Mouse (Mus musculus) adrenal gland, adult 18-20 months (tissue): ENCODE measurements around the gene Impad1. TPM values are rescaled to one million over a fixed set of nuclear protein-coding genes. Genes with fewer than 3 reads are reported as not detected.

ENCODE experiments used
- DNase-seq, 2 experiments: peaks; one replicate each; pipeline ENCODE4 v3.0.0; 2021 to 2022; ENCODE audit warnings: low spot score in 2 of 2
- long read RNA-seq, 2 experiments: library from polyadenylated mRNA; stranded (forward); transcript quantifications; one replicate each; pipeline ENCODE4 v2.0.0; 2021
- total RNA-seq, 2 experiments: library from RNA; stranded (reverse); gene quantifications; 1 replicate in 1 of 2; 2 replicates in 1 of 2; pipeline ENCODE4 v1.2.3; 2021

The Impad1 gene
- total RNA-seq: 10 to 100 TPM; 28.5 to 39.7 TPM
- long read RNA-seq, experiment 1, full-length matches to known transcripts: 6 of 7 reads
- long read RNA-seq, experiment 1, partial matches to known transcripts: 0 of 7 reads
- long read RNA-seq, experiment 1, other reads (novel, unspliced or antisense): 1 of 7 reads
- long read RNA-seq, experiment 2, full-length matches to known transcripts: 18 of 23 reads
- long read RNA-seq, experiment 2, partial matches to known transcripts: 0 of 23 reads
- long read RNA-seq, experiment 2, other reads (novel, unspliced or antisense): 5 of 23 reads

DNA sequence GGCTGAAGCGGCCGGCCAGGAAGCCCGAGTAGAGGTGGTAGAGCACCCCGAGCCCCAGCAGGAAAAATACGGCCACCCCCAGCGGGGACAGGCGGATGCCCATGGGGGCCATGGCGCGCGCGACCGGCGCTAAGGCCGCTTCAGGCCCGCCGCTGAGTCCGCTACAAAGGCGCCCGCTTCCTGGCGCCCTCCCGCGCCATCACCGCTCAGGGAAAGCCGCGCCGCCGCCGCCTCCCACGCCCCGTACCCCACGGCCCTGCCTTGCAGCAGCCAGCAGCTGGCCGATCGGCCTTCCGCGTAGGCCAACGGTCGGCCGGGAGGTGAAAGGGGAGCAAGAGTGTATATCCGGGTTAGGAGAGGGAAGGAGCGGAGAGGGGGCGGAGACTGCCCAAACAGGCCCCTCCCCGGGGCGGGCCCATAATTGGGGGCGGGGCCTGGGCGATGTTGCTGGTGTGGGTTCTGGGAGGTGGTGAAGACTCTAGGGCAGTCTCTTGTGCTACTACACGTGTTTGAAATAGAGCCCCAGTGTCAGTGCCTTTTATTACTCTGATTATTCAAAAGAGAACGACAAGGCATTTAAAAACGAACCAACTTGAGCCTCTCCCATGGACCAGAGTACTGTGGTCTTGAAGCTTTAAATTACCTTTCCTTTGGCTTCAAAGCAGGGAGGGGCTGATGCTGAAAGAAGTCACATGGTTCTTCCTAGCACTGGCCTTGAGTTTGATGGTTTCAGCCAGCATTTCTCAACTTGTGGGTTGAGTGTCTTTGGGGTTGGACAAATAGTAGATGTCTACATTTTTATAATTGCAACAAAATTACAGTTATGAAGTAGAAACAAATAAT is at the start of gene Impad1:
Gene Impad1 (minus strand): TSS at position 364 of the 843 bp plus-strand sequence.
- peak; percentile 87 to 93 for DNase-seq

DNA sequence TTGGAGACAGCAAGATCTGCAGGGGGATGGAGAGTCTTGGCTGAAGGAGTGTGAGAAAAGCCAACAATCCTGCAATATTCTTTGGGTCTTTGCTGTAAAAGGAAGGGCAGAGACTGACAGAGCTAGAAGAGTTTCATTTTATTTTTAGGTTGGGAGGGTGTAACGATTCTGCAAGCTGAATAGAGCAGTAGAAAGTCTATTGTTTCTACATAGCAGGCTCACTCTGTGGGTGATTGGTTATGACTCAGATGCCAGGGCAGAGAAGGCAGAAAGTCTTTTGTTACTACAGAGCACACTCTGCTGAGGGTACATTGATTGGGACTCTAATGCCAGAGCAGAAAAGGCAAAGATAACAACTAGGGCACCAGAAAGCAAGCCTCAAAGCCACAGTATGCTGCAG is 47.0 kb upstream of the Impad1 start:
- no peak for DNase-seq

DNA sequence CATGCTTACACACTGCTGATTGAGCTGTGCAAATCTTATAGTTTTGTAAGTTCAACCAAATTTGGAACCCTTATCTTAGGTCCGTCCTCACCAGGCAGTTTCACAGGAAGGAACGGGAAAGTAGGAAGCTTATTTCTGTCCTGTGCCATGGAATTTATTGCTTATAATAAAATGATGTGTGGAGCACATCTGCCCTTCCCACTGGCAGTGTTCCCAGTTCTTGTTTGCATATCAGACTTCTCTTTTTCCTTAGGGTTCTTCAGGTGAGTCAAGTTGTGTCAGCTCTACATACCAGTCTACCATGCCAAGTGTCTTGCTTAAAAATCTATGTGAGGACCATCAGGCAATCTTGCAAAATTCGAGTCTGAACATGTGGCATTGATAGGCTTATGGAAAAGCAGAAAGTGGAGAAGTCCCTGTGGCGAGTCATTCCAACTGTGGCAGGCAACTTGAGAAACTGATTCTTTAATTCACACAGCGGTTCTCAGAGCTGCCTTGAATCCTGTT is 40.7 kb upstream of the Impad1 start:
- DNase-seq: no peak

DNA sequence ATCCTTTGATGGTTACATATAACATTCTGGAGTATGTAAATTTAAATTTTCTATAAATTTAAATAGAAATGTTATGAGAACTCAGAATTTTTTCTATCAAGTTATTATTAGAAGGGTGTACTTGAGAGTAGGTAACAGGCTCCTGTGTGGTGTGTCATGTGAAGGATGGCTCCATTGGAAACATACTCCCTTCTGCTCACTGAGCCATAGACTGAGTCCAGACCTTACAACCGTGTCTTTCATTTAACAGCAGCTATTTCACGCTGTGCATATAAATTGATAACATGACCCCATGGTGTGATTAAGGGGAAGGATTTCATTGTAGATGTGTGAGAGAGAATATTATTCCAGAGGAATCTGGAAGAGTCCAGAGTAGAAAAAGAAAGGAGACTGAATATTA is 35.0 kb upstream of the Impad1 start:
- no peak for DNase-seq

DNA sequence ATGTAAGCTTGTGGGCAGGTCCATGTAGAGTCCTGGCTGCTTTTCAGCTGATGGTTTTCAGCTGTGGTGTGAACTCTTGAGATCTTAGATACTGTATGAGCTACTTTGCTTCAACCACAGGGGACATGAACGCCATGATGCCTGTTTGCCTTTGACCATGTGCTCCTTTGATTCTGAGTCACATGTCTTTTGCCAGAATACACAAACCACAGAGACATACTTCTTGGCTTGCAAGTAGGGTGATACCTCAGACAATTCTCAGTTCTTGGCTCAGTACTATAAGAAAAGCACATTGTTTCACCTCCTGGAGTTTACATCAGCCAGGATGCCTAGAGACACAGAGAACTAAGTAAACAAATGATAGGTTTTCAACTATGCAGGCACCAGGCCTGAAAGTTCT is 29.0 kb upstream of the Impad1 start:
- DNase-seq: no peak

DNA sequence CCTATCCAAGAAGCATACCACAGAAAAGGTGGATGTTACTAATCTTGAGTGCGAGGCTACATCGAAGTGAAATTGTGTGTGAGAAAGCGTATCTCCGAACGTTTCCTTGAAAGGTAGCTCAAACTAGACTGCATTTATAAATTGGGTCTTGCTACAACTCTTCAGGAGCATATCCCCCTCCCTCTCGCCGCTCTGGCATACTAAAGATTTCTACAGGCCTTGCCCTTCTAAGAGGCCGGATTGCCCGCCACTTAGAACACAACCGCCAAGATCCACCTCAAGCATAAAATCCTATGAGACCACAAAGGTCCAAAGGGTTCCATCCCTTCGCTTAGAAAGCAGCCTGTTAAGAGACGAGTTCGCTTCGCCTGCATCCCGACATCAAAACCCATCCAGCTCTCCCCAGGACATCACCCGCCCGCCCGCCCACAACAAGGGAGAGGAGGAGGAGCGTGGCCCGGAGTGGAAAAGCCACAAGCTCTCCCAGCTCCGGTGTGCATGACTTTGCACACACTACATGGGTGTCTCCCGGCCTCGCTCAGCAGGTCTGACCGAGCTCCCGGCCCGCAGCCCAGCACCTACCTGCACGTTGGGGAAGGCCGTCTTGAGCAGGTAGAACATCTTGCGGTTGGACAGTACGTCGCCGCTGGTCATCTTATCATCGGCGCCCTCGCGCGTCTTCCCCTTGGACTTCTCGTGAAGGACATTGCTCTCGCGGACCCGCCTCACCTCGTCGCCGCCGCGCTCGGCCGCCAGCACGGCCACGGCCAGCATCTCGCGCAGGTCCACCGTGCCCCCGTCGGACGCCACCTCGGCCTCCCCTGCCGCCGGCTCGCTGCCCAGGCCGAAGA is 789 bp downstream of the Impad1 start:
- DNase-seq: peak; percentile 46 to 54

DNA sequence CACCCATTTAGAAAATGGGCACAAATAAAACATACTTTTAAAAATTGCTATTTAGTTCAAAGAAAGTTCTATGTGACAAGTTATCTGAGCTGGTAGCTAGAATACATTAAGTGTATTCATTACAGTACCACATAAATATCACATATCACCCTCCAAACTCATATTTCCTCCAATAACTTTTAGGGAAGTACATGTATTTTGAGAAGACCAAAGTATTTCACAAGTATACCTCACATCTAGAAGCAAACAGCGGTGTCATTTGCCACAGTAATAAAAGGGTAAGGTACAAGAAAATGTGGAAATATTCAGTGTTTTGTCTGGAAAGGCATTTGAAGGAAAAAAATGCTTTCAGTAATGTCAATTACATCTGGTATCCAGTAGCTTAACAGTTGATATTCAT is 2.0 kb downstream of the Impad1 start:
- DNase-seq: no peak

DNA sequence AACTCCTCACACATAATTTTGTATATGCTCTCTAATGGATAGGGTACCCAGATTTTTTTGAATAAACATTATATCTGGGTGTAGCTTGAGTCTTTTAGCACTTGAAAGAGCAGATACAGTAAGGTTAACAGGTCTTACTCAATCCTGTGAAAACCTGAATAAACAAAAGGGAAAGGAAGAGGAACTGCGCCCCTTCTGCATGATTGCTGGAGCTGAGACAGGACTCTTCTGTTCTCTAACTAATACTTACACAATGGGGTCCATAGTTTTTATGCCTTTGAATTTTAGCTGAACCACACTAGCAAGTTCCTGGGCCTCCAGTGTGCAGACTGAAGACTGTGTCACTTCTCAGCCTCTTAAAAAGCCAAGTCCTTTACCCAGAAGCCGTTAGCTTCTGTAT is 8.0 kb downstream of the Impad1 start:
- no peak for DNase-seq

DNA sequence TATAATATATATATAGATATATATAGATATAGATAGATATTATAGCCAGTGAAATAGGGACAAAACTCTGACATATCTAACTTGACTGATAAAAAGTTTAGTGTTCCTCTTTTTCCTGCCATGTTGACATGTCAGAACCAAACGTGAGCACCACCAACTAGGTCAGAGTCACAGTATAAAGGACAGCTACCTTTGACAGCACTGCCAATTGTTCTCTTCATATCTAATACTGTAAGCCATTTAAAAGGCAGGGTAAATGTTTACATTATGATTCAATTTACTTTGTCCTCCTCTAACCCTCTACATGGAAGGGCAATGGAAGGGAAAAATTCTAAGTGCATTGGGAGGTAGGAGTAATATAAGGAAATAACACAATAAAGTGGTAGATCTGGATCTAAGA is 8.8 kb downstream of the Impad1 start:
- DNase-seq: no peak

DNA sequence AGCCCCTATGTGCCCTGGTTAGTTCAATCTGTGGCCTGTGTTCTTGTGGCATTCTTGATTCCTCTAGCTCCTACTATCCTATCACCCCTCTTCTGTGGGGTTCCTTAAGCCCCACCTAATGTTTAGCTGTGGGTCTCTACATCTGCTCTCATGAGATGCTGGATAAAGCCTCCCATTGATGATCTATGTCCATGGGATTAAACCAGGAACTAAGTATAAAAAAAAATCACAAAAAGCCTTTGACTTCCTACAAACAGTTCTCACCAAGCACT is 9.5 kb downstream of the Impad1 start:
- DNase-seq: no peak

DNA sequence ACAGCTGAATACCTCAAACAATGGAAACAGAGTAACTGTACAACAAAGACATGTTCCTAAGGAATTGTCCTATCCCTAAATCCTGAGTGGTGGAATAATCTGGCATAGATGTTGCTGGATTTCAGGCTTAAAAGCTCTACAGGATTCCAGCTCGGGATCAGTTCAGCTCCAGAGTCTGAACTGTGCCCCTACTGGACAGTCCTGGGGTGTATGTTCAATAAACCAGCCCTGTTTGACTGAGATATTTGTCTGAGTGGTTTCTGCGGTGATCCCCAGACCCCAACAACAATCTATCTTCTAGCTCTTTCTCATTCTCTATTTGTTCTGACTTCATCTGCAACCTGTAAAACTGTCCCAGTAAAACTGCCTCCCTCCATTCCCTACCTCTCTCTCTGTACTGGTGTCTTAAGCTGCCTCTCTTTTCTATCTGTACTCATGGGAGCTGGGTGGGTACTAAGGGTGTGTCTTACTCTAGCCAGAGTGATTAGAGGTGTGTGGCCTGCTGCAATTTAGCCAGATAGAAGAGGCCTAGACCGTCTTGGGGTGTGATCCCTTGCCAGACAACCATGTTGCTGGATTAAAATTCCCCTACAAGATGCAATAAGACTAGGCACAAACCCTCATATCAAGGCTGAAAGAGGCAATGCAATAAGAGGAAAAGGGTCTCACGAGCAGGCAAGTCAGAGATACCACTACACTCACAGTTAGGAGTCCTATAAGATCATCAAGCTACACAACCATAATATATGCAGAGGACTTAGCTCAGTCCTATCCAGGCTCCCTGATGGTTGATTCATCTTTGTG is 10.1 kb downstream of the Impad1 start:
- no peak for DNase-seq

DNA sequence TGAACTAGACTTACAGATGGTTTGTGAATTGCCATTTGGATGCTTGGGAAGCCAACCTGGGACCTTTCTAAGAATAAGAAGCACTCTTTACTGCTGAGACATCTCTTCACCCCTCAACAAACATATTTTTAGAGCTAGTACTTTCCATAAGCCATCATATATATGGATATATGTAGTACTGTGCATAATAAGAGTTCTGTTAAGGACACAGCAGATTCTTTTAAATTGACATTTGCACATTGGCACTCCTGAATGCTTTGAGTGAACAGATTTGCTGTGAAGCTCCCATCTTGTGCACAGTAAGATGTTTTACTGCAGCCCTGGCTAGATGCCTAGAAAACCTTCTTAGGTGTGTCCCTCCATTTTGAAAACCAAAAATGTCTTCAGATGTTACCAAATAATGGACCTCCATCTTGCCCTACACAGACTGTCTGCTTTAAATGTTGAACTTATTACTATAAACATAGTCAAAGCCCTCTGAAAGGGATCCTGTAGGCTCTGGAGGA is 13.8 kb downstream of the Impad1 start:
- DNase-seq: no peak

DNA sequence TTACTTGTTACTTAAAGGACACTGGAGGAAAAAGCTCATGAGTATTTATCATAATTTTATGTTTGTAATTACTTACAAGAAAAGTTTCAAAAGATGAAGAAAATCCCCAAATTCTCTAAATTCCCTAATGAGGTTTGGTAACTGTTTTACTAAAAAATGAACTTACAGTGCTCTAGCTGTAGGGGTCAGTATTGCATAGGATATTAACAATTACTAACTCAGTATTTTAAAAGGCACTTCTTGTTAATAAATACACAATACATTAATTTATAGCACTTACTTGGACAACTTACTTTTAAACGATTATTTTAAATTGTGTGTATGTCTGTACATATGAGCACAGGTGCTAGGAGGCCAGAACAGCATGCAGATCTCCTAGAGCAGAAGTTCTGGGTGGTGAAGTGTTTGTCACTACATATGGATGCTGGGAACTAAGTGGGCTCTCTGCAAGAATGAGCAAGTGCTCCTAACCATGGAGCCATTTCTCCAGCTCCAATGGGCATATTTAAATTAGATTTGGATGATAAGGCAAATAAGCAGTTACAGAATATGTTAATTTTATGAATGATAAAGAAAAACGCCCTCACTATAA is 21.5 kb downstream of the Impad1 start:
- DNase-seq: no peak

DNA sequence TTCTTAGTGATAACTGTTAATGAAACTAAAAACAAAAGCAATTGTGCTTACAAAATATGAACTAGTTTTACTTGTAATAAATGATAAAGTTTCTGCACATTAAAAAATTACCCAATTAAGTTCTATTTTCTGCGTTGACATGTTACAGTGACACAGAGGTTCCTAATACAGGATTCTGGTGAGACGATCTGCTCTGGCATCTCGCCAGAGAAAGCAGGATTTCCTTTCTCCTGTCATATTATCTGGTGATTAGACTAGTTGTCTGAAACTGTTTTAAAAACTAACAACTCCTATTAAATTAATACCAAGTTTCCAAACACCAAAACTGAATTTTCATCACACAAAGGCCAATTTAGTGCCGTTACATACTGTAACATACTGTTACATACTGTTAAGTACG is 27.3 kb downstream of the Impad1 start:
- DNase-seq: no peak

DNA sequence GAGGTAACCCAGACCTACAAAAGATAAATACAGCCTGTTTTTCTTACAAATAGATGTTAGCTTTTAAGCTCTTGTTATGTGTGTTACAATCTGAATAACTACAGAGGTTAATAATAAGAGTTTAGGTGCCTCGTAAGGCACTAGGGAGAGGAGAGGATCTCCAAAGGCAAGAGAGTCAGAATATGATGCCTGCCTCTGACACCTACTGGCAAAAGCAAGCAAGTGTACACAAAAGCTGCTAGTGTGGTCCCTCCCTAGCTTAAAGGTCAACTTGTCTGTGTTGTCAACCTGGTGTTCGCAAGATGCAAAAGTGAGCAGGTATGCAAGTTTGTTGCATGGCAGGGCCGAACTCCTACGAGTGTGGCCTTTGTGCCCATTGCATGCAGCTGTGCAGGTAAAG is 34.8 kb downstream of the Impad1 start:
- DNase-seq: no peak

DNA sequence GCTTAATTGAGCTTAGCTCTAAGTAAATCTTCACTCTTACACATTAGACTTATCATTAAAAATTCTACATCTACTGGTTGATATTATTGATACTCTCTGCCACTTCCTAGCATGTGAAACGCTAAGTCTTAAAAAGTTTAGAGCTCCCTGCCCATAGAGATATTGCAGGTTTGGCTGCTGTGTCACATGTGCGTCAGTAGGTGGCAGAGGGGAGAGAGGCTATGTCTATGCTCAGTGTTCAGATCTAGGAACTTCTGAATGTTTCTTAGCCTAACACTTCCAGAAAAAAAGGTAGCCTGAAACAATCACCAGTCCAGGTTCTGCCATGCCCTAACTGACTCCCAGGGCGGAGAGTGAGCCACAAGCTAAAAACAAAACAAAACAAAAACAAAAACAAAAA is 63.7 kb downstream of the Impad1 start:
- DNase-seq: no peak

DNA sequence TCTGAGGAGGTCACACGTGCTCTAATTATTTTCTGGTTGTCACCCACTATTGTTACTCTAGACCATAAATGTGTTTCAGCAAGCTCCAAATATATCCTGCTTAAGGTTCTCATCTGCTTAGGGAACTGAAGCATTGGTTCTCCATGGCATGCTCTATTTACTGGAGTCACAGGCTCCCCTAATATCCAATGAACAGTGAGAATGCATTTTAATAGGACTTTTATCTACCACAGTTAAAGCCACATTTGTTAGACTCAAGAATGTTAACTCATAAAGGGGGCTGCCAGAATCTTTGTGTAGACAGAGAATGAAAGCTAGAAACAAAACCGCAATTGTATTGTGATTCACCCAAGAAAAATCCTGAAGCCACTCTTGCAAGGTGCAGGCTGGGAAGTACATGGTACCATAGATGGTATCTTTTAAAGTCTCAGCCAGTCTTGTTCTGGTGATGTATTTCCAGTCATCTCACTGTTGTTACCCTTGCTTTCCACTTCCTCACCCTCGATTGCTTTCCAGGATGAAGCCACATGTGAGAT is 66.8 kb downstream of the Impad1 start:
- DNase-seq: no peak

DNA sequence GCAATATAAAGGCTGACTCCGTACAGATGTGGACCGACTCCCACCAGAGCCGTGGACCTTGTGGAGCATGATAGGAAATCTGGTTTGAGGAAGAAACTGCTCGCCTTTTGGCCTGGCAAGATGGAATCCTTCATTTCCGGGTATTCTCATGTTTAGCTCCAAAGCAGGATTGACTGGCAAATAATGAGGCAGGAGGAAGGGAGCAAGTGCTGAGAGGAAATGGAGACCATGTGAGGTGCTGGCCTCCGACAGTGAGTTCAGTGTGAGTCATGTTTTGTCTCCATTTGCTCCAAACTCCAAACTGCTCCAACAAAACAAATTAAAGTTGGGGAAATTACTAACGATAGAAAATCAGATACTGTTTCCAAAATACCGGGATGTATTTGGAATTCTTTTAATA is 69.3 kb downstream of the Impad1 start:
- DNase-seq: no peak

DNA sequence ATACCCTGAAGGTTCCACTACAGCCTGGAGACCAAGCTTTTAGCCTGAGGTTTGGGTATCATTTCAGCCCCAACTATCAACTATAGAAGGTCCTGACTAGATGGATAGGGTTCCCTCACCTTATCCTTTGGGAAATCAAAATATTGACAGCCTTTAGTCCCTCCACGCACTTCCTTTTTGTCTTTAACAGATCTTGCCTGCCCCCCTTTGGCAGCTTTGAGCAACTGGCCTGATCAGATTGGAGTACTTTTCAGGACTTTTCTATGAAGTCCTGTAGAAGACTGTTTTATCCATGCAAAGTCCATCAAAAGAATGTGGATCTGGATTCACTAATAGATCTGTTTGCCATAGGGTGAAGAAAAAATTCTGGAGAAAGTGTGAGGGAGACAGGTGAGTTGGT is 71.1 kb downstream of the Impad1 start:
- DNase-seq: no peak

DNA sequence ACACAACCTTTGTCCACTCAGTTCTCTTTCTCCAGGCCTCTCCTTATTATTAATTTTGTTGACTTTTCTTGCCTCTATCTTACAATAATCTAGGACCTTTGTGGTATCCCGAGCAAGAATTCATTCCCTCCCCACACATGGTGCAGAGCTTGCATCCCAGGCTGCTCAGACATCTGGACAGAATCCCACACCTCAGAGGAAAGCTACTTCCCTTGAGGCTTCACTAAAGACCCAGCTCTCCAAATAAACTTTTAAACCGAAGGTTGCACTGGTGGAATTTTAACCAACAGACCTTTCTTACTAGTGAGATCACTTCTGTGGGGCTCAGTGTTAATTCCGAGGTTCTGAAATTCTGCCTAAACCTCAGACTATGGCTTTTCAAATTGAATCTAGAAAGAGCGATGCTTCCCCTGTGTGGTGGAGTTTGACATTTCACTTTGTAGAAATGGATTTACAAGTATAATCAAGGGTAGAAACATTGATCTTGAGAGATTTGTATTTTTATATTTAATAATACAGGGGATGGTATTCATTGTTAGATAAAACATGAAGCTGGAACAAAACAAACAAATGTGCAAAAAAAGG is 75.3 kb downstream of the Impad1 start:
- no peak for DNase-seq
